Mouse (Mus musculus) spleen, adult 12 weeks (tissue): ENCODE results near the gene Nhp2.
"Not testable (repeated sequence)": the region's sequence is repeated elsewhere in the genome, so short reads cannot be mapped to it uniquely, and the experiment has no call there.

Experiments used
- DNase-seq: peaks from one replicate; pipeline ENCODE4 v3.0.0; 2022; ENCODE audit warnings: low spot score

Gene Nhp2

DNA sequence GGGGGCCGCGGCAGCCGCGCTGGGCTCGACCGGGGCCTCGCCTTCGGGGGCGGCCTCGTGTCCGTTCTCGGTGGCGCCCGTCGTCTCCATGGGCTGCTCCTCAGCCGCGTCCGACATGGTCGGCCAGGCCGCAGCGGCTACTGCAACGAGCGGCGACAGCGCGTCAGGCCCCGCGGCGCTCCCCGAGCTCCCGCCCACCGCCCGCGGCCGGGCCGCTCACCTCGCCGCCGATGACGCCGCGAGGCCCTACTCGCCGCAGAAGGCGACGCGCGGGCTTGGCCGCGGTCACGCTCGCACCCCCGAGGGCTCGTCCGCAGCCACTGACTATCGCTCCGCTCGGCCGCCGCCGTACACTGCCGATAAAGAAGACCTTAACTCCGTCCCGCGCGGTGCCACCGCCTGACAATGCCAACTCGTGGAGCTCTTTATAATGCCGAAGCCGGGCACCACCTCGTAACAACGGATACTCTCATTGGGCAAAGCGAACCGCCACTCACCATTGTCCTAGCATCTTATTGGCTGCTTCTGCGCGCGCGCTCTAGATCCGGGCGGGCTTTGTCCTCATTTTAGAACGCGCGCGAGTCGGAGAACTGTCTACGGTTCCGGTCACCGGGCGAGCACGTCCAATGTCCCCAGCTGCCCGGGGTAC lies 13.0 kb upstream of the Nhp2 start, which contains the start of gene Hnrnpab:
Gene Hnrnpab (minus strand): TSS at position 401 of the 649 bp plus-strand sequence.
- peak; percentile 93 for DNase-seq

DNA sequence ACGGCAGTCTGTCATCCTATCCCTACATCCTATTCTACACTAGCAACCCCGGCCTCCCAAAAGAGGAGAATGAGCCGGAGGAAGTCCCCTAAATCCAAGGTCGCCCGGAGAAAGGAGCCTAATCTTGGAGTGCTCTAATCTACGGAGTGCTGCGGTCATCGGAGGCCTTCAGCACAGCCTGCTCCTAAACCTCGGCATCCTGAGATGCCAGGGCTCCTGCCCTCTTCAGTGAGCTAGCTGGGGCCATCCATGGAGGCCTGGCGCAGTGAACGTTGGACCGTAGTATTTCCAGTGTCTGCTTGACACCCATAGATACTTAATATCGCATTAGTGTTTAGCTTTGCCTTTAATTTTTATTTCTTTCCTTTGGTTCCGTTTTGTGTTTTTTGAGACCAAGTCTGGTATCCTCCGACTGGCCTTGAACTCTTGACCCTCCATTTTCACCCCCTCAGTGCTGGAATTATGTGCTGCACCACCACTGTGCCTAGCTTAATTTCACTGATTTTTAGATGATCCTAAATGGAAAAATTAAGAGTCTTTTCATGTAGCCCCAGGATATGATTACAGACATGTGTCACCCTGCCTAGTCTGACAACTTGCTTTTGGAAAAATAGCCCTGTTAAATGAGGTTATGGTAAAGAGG lies 12.3 kb upstream of the Nhp2 start:
- no peak for DNase-seq

DNA sequence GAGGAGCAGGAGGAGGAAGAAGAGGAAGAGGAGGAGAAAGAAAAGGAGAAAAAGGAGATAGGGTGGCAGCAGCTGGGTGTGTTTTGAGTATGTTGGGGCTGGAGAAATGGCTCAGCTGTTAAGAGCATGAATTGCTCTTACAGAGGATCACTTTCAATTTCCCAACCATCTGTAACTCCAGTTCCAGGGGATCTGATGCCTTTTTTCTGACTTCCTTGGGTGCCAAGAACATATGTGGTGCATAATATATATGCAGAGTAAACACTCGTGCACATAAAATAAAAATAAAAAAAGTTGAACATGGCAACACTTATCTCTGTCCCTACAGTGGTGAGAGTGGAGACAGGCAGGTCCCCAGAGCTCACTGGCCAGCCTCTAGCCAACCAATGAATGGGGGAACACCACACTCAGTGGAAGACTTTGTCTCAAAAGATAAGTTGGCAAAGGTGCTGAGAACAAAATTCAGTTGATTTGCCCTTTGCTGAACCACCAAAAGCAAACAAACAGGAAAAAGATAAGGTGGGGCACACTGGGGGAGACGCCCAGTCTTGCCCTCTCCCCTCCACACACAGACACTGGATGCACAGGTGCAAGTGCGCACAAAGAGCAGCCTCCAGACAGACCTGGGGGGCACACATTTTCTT lies 10.1 kb upstream of the Nhp2 start:
- no peak for DNase-seq

DNA sequence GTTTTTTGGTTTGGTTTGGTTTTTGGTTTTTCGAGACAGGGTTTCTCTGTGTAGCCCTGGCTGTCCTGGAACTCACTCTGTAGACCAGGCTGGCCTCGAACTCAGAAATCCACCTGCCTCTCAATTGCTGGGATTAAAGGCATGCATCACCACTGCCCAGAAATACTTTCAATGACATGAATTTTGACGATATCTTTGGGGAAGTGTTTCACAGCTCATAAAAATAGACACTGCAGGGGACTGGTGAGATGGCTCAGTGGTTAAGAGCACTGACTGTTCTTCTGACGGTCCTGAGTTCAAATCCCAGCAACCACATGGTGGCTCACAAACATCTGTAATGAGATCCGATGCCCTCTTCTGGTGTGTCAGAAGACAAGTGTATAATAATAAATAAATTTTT lies 9.6 kb upstream of the Nhp2 start:
- DNase-seq, result not testable (repeated sequence)

DNA sequence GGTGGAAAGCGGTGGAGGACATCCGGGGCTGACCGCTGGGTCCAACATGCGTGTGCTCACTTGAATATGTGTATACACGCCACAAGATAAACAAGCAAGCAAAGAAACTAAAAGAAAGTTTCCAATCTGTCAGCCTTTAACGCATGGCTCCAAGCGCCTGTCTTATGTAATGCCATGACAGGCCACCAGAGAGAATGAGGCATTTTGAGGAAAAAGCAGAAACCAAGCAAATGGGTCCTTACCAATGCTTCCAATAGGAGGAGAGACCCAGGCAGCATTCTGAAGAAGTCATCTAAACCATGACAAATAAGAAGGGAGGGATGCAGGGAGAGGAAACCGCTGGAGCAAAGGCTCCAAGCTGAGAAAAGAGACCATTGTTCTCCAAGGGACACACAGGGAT lies 5.3 kb upstream of the Nhp2 start:
- DNase-seq, result no peak

DNA sequence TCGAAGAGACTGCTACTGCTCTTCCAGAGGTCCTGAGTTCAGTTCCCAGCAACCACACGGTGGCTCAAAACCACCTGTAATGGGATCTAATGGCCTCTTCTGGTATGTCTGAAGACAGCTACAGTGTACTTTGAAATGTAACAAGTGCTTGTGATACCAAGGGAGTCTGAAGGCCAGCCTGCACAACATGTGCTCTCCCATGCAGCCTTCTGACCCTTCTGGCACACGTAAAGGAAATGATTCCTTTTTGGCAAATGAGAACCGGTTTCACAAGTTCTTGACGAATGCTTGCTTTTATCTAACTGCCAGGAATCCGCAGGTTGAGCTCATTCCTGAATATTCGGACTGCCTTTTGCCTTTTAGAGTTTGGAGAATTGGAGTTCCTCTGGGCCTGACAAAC lies 4.4 kb upstream of the Nhp2 start:
- DNase-seq, result no peak

DNA sequence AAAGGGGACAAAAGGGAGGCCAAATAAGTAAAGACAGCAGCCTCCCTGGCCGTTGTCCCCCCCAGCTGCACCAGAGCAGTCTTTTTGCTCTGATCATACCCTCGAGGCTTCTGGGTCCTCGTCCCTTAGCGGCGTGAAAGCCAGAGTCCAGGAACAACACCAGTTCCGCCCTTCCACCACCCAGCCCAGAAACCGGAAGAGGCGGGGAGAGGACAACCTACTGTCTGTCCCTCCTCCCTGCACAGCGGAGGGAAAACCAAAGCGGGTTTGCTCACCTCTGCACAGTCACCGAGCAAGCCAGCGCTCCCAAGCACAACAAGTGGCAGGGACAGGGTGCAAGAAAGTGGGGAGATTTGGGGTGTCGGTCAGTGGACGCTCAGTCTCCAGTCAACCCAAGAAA lies 3.9 kb upstream of the Nhp2 start:
- peak; percentile 69 for DNase-seq

DNA sequence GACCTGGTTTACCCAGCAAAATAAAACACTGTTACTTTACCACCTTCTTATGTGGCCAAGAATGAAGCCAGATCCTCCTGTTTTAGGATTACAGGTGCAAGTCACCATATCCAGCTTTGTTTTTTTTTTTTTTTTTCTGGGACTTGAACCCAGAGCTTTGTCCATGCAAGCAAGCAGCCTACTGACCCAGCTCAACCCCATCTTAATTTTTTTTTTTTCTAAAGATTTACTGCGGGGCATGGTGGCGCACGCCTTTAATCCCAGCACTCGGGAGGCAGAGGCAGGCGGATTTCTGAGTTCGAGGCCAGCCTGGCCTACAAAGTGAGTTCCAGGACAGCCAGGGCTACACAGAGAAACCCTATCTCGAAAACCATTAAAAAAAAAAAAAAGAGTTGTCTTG lies 3.4 kb upstream of the Nhp2 start:
- DNase-seq, result not testable (repeated sequence)

DNA sequence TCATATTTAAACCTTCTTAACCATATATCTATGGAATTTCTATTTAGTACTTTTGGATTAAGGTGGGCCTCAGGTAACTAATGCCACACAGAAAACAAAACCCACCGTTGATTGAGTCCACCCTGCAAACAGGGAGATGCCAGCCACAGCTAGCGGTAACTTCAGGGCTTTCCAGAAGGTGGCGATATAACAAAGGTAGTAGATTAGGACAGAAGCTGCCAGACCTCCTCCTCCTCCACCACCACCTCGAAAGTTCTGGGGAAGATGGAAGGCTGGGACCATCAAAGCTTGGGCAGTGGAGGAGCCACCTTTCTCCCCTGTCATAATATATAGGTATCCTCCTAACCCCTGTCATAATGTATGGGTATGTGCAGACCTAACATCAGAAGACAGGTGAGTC lies 1.8 kb upstream of the Nhp2 start:
- peak; percentile 59 for DNase-seq

DNA sequence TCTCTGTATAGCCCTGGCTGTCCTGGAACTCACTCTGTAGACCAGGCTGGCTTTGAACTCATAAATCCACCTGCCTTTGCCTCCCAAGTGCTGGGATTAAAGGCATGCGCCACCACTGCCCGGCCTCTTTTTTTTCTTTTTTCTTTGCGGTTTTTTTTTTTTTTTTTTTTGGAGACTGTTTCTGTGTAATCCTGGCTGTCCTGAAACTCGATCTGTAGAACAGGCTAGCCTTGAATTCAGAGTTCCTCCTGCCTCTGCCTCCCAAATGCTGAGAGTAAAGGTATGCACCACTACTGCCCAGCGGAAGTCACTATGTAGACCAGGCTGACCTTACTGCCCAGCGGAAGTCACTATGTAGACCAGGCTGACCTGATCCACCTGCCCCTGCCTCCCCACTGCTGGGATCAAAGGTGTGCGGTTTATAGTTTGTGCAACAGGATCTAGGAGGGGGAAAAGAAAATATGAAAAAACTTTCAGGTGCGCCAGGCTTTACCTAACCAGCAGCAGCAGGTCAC lies 584 bp upstream of the Nhp2 start:
- DNase-seq, result no peak

DNA sequence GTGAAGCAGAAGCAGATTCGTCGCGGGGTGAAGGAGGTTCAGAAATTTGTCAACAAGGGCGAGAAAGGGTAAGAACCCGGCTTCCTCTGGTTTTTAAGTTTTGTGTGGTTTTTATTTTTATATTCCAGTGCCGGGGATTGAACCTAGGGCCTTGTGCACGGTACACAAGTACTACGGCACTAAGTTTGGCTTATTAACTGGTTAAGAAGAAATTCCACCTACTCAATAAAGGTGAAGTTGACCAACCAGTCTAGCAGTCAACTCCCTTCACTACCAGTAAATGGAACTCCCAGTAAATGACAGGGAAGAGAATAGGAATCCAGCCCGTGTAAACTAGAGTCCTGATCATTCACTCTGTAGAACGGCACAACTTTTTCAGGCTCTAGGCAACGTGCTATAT lies 549 bp downstream of the Nhp2 start:
- no peak for DNase-seq

DNA sequence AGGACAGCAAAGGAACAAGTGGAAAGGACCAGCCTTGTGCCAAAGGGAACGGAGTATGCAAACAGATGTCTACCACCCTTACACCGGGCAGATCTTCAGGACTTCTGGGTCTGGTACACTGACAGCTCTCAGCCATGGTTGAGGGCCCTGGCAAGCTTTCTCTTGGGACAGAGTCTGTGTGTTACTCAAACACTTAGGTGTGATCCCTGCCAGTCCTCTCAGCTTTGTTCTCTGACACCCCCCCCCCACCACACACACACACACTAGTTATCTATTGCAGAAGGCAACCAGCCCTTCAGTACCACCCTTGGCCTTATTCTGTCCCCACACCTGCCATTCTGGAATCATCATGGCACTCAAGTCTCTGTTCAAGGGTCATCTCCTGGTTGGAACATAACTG lies 2.2 kb downstream of the Nhp2 start:
- no peak for DNase-seq

DNA sequence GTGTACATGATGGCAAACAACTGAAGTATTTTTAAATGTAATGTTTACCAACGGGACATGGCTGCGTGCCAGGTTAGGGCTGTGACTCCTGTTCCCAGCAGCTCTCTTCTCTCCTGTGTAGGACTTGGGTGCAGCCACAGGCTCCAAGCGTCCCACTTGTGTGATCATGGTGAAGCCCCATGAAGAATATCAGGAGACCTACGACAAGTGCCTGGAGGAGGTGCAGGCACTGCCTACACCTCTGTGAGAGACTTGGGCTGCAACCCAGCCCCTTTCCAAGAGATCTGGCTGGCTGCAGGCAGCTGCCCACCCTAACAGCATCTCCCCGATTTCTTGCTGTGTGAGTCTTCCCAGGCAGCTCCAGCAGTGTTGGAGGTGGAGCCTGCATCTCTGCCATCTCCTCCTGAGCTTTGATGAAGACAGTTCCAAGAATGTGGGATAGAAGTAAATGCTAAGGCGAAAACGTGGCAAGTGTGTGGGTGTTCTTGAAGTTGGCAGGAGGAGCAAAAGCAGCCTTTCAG lies 3.5 kb downstream of the Nhp2 start:
- no peak for DNase-seq

DNA sequence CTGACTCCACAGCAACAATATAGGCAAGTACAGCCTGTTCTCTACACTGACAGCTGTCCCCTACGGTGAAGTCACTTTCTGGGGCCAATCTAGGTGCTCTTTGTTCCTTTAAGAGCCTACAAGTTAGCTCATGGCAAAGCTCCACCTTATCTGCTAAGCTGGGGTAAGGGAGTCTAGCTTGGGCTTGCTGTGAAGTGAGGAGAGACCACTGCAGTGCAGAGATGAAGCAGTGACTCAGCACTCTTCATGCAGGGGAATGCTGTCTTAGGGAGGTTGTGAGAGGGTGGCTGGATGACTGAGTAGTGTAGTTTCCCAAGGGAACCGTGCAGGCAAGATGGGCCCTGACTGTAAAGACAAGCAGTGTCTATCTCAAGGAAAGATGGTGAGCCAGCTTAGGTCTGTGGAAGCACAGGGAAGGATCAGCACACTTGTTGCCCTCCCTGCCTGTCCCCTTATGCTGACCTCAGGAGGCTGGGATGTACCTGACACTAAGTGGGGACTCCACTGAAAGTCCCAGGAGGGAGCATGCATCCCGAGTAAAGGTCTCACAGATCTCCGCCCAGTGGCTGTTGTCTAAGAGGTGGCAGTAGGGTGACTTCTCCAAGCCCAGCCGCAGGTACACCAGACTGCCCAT lies 5.8 kb downstream of the Nhp2 start:
- DNase-seq, result no peak

DNA sequence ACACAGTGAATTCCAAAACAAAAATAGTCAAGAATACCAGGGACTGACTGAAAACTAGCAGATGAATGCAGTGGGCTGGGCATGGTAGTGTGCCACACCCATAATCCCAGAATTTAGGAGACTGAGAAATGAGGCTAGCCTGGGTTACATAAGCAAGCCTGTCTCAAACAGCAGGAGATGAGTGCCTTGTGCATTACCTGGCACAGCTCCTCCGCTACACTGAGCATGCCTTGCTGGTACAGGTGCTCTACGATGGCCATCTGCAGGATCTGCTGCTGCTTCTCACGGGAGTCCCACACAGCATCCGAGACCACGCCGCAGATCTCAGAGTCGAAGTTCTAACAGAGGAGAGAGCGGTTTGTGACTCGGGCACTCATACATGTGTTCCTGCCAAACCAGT lies 7.9 kb downstream of the Nhp2 start:
- DNase-seq, result no peak

DNA sequence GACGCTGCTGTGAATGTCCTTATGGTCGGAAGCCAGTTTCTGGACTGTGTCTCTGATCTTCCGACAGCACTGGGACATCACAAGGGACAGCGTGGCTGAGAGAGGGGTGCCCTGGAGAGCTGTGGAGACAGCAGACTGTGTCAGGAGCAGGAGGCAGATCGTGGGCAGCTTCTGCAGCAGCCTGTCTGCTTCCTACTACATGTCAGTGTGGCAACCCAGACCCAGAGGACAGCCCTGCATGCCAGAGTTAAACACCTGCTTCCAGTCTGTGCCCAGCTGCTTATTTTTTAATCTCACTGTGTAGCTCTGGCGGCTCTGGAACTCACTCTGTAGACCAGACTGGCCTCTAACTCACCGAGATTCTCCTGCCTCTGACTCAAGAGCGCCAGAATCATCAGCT lies 8.4 kb downstream of the Nhp2 start:
- DNase-seq, result no peak

DNA sequence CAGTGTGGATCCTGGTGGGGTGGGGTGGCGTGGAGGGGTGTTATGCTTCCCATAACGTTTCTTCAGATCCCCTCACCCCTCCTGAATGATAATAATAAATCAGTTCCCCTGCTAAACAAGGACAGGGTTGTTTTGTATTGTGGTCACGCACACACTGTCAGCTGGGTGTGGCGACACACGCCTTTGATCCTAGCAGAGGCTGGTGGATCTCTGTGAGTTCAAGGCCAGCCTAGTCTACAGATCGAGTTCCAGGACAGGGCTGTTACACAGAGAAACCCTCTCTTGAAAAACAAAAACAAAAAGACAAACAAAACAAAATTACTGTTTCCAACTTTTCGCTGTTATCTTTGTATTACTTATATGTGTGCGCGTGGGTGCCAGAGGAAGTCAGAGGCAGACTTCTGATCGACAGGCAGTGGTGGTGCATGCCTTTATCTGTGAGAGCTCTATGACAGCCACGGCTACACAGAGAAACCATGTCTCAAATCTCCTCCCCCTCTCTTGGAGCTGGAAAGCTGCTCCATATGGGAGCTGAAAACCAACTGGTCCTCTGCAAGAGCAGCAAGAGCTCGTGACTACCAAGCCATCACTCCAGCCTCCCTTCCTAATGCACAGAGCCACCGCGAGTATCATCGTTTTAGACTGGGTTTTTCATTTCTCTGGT lies 10.2 kb downstream of the Nhp2 start:
- no peak for DNase-seq

DNA sequence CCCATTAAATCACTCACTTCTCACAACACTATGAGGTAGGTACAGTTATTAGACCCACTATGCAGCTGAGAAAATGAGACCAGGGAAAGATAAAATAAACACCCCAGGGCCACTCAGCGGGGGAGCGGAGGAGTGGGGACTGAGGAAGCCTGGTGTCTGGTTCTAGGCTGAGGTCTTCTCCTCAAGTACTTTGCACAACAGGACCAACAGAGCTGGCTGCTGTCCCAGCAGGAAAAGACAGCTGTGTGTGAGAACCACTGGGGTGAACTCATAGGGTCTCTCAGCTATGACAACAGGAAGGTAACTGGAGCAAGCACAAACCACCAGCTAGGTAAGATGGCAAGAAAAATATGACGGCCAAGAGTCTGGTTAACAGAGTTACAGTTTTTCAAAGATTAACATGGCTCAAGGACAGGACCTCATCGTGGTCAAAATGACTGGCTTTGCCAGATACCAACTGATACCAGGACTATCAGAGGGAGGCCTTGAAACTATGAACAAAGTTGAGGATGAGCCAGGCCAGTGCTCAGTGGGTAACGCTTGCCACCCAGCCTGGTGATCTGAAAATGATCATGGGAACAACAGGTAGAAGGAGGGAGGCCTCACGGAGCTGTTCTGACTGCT lies 12.7 kb downstream of the Nhp2 start:
- DNase-seq, result no peak

DNA sequence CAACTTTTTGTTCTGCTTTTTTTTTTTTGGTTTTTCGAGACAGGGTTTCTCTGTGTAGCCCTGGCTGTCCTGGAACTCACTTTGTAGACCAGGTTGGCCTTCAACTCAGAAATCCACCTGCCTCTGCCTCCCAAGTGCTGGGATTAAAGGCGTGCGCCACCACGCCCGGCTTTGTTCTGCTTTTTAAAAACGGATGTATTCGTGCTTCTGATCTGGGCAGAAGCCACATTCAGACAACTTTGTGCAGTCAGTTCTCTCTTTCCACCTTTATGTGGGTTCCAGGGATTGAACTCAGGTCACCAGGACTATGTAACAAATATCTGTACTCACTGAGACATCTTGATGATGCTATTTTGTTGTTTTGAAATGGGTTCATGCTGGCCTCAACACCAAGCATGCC lies 13.7 kb downstream of the Nhp2 start:
- DNase-seq, result not testable (repeated sequence)

DNA sequence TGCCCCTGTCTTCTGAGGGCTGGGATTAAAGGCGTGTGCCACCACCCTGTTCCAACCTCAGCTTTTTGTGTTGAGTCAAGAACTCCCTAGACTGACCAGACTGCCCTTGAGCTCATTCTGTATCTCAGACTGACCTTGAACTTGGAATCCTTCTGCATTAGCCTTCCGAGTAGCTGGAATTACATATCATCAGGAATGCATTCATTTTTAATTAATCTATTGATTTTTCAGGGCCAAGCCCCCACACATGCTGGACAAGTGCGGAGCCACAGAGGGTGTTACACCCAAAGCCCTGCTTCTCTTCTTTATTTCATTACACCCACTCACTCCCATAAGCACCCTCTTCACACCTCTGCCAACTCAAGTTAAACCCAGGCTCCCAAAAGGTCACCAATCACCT lies 14.2 kb downstream of the Nhp2 start:
- no peak for DNase-seq

DNA sequence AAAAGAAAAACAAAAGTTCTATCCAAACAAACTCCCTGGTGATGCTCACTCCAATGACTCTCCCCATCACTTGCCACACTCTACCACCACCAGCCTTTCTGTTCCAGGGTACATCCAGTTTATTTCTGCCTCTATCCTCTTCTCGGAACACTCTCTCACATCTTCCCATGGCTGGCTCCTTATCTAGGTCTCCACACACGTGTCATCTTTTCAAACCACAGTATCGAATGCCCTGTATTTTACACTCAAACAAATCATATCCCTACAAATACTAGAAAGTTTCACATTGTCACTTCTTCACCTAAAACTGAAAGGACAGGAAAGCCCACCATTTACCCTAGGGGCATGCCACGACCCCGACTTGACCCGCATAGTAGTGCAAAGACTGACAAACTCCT lies 15.6 kb downstream of the Nhp2 start:
- DNase-seq, result no peak
